Mouse (Mus musculus): ENCODE results near the gene Rabif.

DNA sequence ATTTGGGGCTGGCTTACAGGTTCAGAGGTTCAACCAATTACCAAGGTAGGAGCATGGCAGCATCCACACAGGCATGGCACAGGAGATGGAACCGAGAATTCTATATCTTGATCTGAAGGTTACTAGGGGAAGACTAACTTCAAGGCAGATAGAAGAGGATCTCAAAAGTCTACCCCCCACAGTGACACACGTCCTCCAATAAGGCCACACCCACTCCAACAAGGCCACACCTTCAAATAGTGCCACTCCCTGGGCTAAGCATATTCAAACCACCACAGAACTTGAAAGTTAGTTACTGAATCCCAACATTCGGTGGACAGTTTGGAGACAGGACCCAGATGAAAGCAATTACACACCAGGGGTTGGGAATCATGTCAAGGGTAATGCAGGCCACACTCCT is 41.1 kb downstream of the Rabif start:
- TF ChIP-seq POLR2A (IDR thresholded peaks at IDR 0.05; ENCODE audit: extremely low read depth, insufficient read depth, low read length) = no peak
- no peak for TF ChIP-seq CTCF (IDR thresholded peaks at IDR 0.05; ENCODE audit: extremely low read depth, insufficient read depth, low read length)

Data from cortical plate, adult 2 months (tissue).